Mouse (Mus musculus) frontal cortex, postnatal 36 days (tissue): Measurements from ENCODE around the gene Tagln.

Experiments used
- DNase-seq, 2 experiments: peaks; one replicate each; pipeline ENCODE4 v3.0.0; 2022; ENCODE audit warnings: low spot score in 2 of 2

Tagln gene

DNA sequence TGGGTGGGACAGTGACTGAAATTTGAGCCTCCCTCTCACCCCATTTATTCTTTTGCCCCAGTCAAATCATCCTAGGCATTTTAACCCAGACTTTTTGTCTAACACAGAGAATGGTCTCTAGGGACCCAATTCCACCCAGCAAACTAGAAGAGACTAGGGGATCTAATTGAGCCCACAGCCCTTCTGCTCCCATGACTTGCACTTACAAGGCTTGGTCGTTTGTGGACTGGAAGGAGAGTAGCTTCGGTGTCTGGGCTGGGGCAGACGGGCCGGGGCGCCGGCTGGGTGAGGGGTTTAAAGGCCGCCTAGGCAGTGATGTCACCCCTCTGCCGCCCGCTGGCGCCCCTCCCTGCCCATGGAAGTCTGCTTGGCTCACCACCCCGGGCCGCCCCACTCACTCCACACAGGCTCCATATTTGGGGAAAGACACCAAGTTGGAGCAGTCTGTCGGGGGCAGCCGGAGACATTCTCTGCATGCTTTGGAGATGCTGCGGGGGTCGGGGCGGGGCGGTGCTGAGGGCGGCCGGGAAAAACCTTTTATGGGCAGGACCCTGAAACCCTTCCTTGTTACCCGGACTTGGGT is at the start of gene Tagln:
Tagln (minus strand) TSS at position 431 of the 583 bp plus-strand sequence.
- no peak for DNase-seq

GRCm38 (mm10) chr9:45985229-45985567 is 49.3 kb upstream of the Tagln start:
- DNase-seq = peak; percentile 23 to 44

- peak; percentile 91 for DNase-seq
Observed at GRCm38 (mm10) chr9:45984409-45985228, 48.8 kb upstream of the Tagln start.

DNA sequence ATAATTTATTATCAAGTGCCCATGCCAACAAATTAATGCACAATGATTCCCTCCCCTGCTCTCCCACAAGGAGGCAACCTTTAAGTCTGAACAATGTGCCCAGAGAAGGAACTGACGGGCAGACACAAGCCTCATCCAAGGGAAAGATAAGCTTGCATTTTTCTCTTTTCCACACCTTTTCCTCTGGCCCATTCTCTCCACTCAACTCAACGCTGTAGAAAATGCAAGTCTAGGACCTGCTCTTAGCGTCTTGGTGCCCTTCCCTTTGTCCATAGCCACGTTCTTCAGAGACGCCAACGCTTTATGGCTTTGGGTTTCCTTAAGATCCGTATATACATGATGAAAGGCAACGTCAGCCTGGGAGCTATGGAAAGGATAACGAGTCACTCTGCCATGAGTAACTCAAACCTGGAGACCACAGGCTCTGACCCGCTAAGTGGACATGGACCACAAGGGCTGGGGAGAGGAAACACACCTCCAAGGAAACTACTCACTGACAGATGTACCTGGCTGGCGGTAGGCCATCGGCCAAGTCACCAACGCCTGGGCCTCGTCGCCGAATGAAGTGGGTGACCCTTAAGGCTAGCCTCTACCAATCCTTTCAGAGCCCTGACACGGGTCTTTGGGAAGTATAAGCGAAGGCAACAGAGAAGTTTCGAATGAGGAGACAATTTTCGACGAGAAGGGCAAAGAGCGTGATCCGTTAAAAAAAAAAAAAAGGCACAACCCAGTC is 48.0 kb upstream of the Tagln start:
- DNase-seq = peak; percentile 18 to 23

DNA sequence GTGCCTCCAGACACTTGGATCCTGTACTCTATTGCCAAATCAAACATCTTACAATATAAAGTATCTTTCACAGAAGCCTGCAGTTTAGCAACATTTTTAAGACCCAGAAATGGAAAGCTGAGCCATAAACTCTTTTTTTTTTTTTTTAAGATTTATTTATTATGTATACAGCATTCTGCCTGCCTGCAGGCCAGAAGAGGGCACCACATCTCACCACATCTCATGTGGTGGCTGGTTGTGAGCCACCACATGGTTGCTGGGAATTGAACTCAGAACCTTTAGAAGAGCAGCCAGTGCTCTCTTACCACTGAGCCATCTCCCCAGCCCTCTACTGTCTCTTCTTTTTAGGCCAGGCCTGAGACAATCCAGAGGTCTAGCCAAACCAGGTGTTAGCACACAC is 45.5 kb upstream of the Tagln start:
- DNase-seq = no peak

DNA sequence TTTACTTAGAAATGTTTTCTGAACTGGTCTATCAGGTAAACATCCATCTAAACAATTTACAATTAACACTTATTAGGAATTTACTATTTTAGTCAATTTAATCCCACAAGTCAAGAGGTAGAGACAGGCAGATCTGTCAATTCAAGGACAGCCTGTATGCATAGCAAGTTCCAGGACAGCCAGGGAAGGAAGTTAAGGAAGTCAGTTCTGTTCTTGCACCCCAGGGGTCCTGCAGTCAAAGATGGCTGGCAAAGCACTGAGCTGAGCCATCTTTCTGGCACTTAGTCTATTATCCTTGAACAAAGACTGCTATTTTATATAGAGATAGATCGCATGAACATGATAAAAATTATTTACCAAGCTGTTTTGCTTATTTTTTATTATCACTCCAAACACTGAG is 44.8 kb upstream of the Tagln start:
- no peak for DNase-seq

GRCm38 (mm10) chr9:45979778-45980177 is 43.9 kb upstream of the Tagln start:
- DNase-seq = no peak

- DNase-seq = no peak
Observed at GRCm38 (mm10) chr9:45976884-45977283, 41.0 kb upstream of the Tagln start.

DNA sequence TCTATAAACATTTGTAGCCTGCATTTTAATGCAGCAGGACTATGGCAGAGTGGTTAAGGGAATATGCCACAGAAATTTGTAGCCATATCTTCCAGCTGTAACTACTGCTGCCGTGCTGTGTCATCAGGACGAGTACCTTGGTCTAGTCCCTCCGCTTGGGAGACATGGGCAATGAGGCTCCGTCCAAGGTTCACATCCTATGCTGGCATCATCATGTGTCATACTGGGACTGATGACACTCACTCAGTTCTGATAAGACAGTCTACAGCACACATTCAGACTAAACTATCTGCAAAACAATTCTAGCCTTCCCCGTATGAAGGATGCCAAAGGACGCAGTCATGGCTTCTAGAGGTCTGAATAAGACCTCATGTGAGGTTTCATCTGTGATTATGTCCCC is 27.7 kb upstream of the Tagln start:
- DNase-seq = no peak

DNA sequence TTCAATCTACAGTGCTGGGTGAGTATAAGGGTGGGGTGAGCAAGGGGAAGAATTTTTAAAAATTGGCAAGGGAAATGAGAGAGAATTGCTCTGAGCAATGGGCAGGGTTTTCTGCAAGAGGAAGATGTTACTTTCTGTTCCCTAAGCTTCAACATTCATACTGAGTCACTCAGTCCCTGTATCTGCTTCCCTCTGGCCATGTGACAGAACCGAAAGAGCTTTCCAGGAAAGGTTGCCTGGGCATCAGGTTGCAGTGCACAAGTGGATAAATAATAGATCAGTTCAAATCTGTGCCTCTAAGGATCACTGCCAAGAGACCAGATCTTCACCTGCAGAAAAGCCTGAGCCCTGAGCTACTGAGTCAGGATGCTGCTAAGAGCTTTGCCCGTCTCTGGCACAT is 26.0 kb upstream of the Tagln start:
- DNase-seq = no peak

- DNase-seq = no peak
Observed at GRCm38 (mm10) chr9:45959661-45960060, 23.8 kb upstream of the Tagln start.

DNA sequence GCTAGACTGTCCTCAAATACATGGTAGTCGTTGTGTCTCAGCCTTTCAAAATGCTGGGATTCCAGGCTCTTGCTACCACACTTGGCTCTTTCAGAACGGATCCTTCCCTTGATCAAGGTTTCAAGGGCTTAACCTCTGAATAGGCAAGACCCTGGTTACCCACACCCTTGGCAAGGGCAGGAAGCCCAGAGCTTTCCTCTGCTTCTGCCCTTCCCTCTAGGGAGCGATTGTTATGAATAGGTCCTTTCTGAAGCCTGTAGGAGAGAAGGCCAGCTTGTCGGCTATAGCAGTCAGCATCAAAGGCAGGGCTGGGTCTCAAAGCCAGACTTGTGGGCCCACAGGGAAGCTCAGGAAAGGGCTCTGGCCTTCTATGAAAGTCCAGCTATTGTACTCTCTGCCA is 23.0 kb upstream of the Tagln start:
- DNase-seq = no peak

DNA sequence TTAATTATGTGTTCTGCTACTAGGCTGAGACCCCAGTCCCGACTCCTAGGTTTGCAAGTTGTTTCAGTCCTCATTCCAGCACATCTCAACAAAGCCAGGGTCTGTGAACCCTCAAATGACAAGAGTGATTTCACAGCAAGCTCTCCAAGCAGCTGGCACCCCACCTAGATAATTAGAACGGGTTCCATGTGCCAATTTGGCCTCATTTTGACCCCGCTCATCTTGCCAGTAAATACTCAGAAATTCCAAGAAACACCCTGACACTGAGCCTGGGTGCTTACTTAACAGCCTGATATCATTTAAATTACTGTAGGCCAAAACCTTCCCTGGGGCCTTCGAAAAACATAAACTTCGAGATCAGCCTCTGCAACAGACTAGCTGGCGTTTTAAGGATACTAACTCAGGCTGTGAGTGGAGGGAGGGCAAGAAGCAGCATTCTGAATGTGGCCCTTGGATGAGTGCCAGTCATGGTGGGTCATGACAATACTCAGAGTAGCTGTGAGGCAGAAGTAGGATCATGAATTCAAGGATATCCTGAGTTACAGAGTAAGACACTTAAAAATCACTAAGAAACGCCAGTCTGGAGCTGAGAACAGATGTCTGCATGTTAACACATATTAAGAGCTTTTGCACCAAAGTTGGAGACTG is 22.3 kb upstream of the Tagln start:
- no peak for DNase-seq

DNA sequence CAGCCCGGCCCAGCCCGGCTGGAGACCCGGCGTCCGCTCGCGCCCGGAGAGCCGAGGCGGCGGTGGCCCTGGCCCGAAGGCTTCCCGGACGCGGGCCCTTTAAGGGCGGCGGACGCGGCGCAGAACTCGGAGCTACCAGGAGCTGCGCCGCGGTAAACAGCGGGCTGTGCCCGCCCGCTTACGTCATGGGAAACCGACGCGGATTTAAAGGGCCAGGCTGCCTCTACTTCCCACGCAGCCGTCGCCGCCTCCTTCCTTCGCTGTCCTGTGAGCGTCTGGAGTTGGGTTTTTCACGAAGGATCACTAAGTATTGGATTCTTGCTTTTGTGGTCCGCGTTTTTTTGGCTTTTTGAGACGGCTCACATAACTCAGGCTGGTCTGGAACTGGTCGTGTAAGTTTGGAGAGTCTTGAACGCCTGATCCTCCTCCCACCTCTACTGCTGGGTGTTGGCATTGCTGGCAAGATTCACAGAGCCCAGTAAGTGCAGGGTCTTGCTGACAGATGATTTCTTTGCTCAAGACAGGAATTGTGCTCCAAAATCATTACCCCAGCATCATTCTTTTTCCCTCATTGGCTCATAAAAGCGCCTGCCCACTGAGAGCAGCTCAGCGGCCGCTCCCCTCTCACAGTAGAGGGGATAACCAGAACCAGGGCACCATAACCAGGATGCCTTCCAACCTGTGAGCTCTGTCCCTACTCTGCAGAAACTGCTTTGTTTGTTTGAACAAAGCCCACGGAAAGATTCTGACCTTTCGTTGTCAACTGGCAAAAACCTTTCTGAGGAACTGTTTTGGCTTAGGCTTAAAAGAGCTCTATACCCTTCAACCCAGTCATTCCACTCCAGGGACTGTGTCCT is 19.5 kb upstream of the Tagln start, which contains the start of gene Sidt2:
Sidt2 (minus strand) TSS at position 152 of the 857 bp plus-strand sequence.
- DNase-seq = peak; percentile 90 to 93

GRCm38 (mm10) chr9:45954294-45955106 is 18.6 kb upstream of the Tagln start:
- peak; percentile 46 to 49 for DNase-seq

- no peak for DNase-seq
Observed at GRCm38 (mm10) chr9:45953511-45954293, 17.8 kb upstream of the Tagln start.

GRCm38 (mm10) chr9:45952890-45953289 is 17.0 kb upstream of the Tagln start:
- DNase-seq = no peak

DNA sequence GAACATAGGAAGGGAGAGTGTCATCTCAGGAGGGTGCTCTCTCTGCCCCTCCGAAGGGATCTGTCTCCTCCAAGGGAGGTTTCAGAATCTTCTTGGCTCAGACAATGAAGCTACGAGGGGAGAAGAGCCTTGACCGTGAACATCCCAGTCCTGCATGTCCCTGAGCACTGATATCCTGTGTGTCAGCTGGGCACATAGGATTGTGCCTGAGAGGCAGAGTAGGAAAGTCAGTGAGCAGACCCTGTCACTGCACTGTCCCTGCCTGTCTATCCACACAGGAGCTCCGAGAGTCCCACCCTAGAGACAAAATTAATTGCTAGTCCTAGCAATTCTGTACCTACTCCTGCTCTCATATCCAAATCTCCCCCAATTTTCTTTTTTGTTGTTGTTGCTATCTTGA is 16.2 kb upstream of the Tagln start:
- no peak for DNase-seq

- no peak for DNase-seq
Observed at GRCm38 (mm10) chr9:45946872-45947183, 11.0 kb upstream of the Tagln start.
